Mouse (Mus musculus) G1E (cell line): Measurements from ENCODE around the gene Gmeb2. TPM values are rescaled to one million over a fixed set of nuclear protein-coding genes. Genes with fewer than 3 reads are reported as not detected.

Experiments
- ATAC-seq: 2 replicates; pipeline ENCODE4 v1.8.0; 2016; ENCODE audit warnings: mild to moderate bottlenecking; ENCODE audit not compliant: insufficient number of reproducible peaks, poor library complexity, low FRiP score, severe bottlenecking; ENCODE audit errors: extremely low read depth
- DNase-seq: peaks from one replicate; pipeline ENCODE4 v3.0.0; 2012; ENCODE audit warnings: low spot score
- H3K27me3 ChIP-seq: 2 replicates; pipeline ENCODE4 v1.6.1; 2012; ENCODE audit warnings: mild to moderate bottlenecking, low read length, inconsistent platforms; ENCODE audit not compliant: insufficient read depth
- H3K36me3 ChIP-seq: replicated peaks from 2 replicates; pipeline ENCODE3; 2012; ENCODE audit warnings: mild to moderate bottlenecking, inconsistent platforms
- H3K4me1 ChIP-seq: 2 replicates; pipeline ENCODE4 v1.6.1; 2012; ENCODE audit warnings: low read depth, low read length, inconsistent platforms, mixed read lengths; ENCODE audit not compliant: insufficient read depth
- H3K4me3 ChIP-seq: 2 replicates; pipeline ENCODE4 v1.5.1; 2012; ENCODE audit warnings: low read depth, mild to moderate bottlenecking, inconsistent platforms, low read length, moderate library complexity, mixed read lengths
- H3K9me3 ChIP-seq: replicated peaks from 2 replicates; pipeline ENCODE4 v1.6.1; 2012; ENCODE audit warnings: inconsistent platforms
- CTCF ChIP-seq: IDR thresholded peaks from 2 replicates; pipeline ENCODE4 v1.5.1; 2012; ENCODE audit warnings: low read depth, low read length, inconsistent platforms, mixed read lengths
- GATA1 ChIP-seq: IDR thresholded peaks from 2 replicates; pipeline ENCODE4 v1.6.1; 2012; ENCODE audit warnings: borderline replicate concordance, low read length, inconsistent platforms, mixed read lengths
- GATA2 ChIP-seq: IDR thresholded peaks from 2 replicates; pipeline ENCODE4 v1.6.1; 2012; ENCODE audit warnings: low read depth, low read length, inconsistent platforms, borderline replicate concordance
- POLR2AphosphoS5 ChIP-seq: IDR thresholded peaks from 2 replicates; pipeline ENCODE4 v1.6.1; 2012; ENCODE audit warnings: low read depth, low read length, inconsistent platforms; ENCODE audit not compliant: insufficient replicate concordance
- TAL1 ChIP-seq: conservative IDR thresholded peaks from 2 replicates; pipeline ENCODE4 v1.6.1; 2012; ENCODE audit warnings: low read depth, low read length, inconsistent platforms, mixed read lengths
- polyA plus RNA-seq: library from polyadenylated mRNA; stranded (reverse); fragments of >175 nt; gene quantifications from 2 replicates; pipeline ENCODE4 v1.2.3, GENCODE M21; 2012
- total RNA-seq, 2 experiments: library from RNA; stranded (forward) in 1 of 2; stranded (reverse) in 1 of 2; fragments of 200-1000 nt in 1 of 2; fragments of >200 nt in 1 of 2; fragmentation: Nextera tagmentation in 1 of 2; gene quantifications; 2 replicates each; pipeline ENCODE4 v1.2.3; 2014 to 2017

Gene Gmeb2
- total and polyA plus RNA-seq, 3 experiments: 12.8 to 50.0 (median 18.1) TPM

DNA sequence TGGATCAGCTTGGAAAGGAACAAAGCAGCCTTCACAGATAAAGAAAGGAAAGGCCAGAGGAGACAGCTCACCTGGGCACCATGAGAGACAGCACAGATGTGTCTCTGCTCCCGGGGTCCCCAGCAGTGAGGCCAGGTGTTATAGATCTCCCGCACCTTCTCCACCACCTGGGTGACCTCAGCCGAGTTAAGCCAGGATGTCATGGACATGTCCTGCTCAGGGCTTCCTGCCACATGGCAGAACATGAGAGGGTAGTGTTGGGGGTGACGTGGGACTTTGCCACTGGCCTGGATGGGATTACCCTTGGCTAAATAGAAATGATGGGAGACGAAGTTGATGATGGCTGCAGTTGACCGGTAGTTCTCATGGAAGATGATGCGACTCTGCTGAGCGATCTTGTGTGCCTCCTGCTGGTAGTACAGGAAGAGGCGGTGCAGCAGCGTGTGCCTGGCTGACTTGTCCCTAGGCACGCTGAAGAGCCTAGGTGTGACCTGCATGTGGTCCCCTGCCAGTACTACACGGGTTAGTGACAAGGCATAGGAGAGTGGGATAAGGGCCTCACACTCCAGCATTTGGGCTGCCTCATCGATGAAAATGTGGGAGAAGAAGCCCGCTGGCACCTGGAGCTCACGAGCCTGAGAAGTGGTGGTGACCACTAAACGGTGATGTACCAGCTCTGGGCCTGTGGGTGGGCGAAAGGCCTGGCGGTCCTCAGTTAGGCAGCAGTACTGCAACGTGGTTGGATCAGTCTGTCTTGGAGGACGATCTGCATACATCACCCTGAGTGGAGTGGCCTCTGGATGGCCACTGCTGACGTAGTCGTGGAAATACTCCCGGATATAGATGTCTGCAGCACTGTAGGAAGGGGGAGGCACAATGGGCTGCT is 51.9 kb downstream of the Gmeb2 start:
- ATAC-seq: no peak
- no peak for DNase-seq
- Histone ChIP-seq H3K36me3 (peaks cover 99% of the 10 kb centered on the region), H3K9me3 (no peaks in the 10 kb centered on the region), H3K27me3 (no peaks in the 10 kb centered on the region), H3K4me3 (no peak overlapping the region), H3K4me1 (peaks cover 28% of the 10 kb centered on the region)
- no peak for TF ChIP-seq GATA1
- no peak for TF ChIP-seq CTCF
- TF ChIP-seq POLR2AphosphoS5: no peak
- TF ChIP-seq TAL1: no peak
- TF ChIP-seq GATA2: no peak

DNA sequence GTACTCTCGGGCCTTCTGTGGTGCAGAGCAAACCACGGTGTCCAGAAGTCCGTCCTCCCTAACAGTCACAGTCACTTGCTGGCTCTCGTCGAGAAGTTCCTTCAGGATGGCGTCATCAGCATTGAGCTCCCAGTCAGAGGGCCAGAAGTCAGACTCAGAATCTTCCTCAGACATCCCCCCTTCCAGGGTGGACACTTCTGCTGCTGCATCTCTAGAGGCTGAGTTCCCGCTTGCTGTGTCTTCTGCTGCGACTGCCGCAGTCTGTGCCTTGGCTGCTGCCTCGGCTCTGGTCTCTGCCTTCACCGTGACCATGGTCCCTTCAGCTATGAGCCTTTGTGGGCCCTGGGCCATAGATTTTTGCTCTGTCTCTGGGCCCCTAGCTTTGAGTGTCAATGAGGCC is 53.2 kb downstream of the Gmeb2 start:
- H3K9me3 ChIP-seq: no peaks in the 10 kb centered on the region
- H3K4me1 ChIP-seq: peaks cover 15% of the 10 kb centered on the region
- no peak overlapping the region for H3K4me3 ChIP-seq
- TF ChIP-seq CTCF (no peak), POLR2AphosphoS5 (no peak), GATA2 (no peak)
- no peak for DNase-seq
- no peak for ATAC-seq
- peaks cover 99% of the 10 kb centered on the region for H3K36me3 ChIP-seq
- H3K27me3 ChIP-seq: no peaks in the 10 kb centered on the region

DNA sequence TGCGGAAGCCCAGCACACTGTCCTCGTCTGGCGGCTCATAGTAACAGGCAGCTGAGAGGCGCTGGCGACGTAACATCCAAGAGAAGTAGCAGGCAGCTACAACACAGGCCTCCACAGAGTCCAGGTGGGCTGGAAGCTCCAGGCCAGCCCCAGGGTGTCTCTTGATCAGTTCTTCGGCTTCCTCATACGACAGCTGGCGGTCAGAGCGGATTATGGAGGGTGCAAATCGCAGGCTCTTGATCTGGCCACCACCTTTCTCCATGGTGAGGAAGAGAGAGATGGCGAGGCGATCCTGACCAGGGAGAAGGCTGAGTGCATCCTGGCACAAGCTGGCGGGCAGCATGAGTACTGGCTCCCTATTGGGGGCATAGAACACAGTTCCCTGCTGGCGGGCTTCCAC is 54.4 kb downstream of the Gmeb2 start:
- H3K4me1 ChIP-seq: 0 out of 2 replicates have a peak, but pooled peaks cover 7% of the 10 kb centered on the region
- no peak for TF ChIP-seq CTCF
- no peak for TF ChIP-seq GATA1
- TF ChIP-seq GATA2: no peak
- no peak for TF ChIP-seq POLR2AphosphoS5
- no peak for TF ChIP-seq TAL1
- H3K27me3 ChIP-seq: no peaks in the 10 kb centered on the region
- DNase-seq: no peak
- no peaks in the 10 kb centered on the region for H3K9me3 ChIP-seq
- ATAC-seq: no peak
- peaks cover 100% of the 10 kb centered on the region for H3K36me3 ChIP-seq
- no peak overlapping the region for H3K4me3 ChIP-seq

DNA sequence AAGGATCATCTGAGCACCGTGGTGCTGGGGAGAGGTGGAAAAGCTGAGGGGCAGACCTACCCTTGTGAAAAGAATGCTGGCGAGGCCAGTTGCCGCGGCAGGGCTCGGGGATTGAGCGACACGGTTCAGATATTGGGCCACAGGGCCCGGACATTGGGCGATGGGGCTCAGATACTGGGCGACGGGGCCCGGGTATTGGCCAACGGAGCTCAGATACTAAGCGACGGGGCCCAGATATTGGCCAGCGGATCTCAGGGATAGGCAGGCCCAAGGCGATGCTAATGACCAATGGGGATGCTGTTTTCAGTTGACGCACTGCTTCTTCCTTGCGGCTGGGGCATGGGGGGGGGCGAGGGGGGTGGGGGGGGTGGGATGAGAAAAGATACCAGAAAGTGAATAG is 56.7 kb downstream of the Gmeb2 start:
- Histone ChIP-seq H3K4me3 (no peak overlapping the region), H3K9me3 (no peaks in the 10 kb centered on the region), H3K27me3 (no peaks in the 10 kb centered on the region), H3K36me3 (peaks cover 100% of the 10 kb centered on the region), H3K4me1 (0 out of 2 replicates have a peak, but pooled peaks cover 2% of the 10 kb centered on the region)
- no peak for TF ChIP-seq GATA2
- TF ChIP-seq GATA1: no peak
- no peak for TF ChIP-seq POLR2AphosphoS5
- TF ChIP-seq TAL1: no peak
- no peak for TF ChIP-seq CTCF
- ATAC-seq (no peak), DNase-seq (no peak)

DNA sequence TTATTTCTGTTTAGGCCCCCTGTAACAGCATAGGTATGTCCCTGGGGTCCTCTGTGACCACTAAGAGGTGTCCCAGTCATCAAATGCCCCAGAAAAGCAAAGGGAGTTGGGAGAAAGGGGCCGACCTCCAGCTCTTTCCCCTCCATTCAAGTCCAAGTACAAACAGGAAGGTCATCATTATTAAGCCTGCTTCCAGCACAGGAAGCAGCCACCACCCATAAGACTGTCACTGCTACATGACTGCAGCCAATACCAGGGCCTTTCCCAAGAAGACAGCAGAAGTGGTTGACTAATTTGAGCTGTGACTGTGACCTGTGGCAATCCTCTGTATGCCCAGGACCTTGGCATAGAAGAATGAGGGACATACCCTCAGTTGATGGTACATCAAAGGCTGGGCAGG is 59.5 kb downstream of the Gmeb2 start:
- no peak for TF ChIP-seq CTCF
- no peak for TF ChIP-seq POLR2AphosphoS5
- TF ChIP-seq TAL1: no peak
- no peak for TF ChIP-seq GATA1
- no peak for TF ChIP-seq GATA2
- ATAC-seq: no peak
- H3K36me3 ChIP-seq: peaks cover 71% of the 10 kb centered on the region
- no peaks in the 10 kb centered on the region for H3K9me3 ChIP-seq
- H3K4me3 ChIP-seq: no peak overlapping the region
- no peaks in the 10 kb centered on the region for H3K27me3 ChIP-seq
- no peak for DNase-seq
- H3K4me1 ChIP-seq: 0 out of 2 replicates have a peak, but pooled peaks cover 2% of the 10 kb centered on the region

DNA sequence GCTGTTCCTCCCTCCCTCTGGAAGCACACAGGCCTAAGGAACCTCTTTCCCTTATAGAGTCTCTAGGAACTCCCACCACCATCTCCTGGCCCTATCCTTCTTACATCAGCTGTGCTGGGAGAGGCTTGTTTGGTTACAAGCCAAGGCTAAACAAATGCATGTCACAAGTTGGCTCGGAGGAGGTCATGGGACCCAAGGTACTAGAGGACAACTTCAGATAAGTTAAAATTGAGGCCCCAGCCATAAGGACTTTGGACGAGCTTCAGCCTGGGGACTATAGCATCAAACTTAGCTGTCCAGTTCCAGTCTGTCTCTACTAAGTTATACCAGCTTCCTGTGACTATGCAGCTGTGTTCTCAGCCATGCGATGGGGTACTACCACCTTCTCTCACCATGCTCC is 60.7 kb downstream of the Gmeb2 start:
- TF ChIP-seq CTCF (no peak), GATA1 (no peak), POLR2AphosphoS5 (no peak), TAL1 (no peak), GATA2 (no peak)
- H3K9me3 ChIP-seq: no peaks in the 10 kb centered on the region
- ATAC-seq (no peak), DNase-seq (no peak)
- H3K4me1 ChIP-seq: no peaks in the 10 kb centered on the region
- H3K27me3 ChIP-seq: peaks cover under 1% of the 10 kb centered on the region; the same call in 1 of the 2 replicates
- no peak overlapping the region for H3K4me3 ChIP-seq
- peaks cover 59% of the 10 kb centered on the region for H3K36me3 ChIP-seq
